Mouse (Mus musculus): ENCODE data around the gene Usp53. TPM values are rescaled to one million over a fixed set of nuclear protein-coding genes. Genes with fewer than 3 reads are reported as not detected.
A peak's percentile ranks its signal among the peaks of the same experiment; 100 is the strongest.
"Not testable (repeated sequence)": the region's sequence is repeated elsewhere in the genome, so short reads cannot be mapped to it uniquely, and the experiment has no call there.

Gene Usp53
- total RNA-seq, 2 experiments from 2014 or later: 22.4 to 25.4 TPM

GRCm38 (mm10) chr3:122964301-122964700 lies 20.0 kb downstream of the Usp53 start:
- DNase-seq (ENCODE audit: extremely low spot score in 1 of 2, low spot score in 1 of 2): no peak

DNA sequence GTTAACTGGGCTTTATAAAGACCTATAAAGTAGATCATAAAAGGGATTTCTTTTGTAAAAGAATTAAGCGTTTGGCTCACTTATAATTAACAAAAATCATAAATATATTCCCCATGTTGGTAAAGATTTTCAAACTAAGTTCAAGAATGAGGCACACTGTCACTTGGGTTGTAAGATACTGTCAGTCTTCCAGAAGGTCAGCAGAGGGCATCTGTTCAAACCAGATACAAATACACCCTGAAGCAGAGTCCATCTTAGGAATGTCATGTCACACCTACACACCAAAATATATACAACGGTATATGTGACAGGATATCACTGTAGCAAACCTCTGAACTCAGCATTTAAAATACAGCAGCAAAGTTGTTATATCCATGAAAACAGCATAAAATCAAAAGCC lies 34.2 kb downstream of the Usp53 start:
- DNase-seq (ENCODE audit: extremely low spot score in 1 of 2, low spot score in 1 of 2): no peak

- DNase-seq (ENCODE audit: extremely low spot score in 1 of 2, low spot score in 1 of 2): no peak
These were observed 40.9 kb downstream of the Usp53 start for GRCm38 (mm10) chr3:122943387-122943890.

DNA sequence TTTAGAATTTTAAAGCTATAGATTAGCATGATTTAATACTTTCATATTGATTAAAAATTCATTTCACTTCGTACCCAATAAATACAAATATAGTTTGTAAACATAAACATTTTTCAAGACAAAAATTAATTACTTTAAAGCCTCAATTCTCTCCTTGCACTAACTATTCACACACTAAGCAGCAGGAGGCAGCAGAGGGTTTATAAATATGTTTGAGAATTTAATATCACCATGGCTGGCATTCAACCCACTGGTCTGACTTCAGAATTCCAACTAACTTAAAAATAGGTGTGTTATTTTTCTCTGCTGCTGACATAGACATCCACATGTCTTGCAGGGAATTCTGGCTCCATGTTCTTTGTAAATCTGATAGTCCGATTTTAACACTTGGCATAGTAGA lies 45.1 kb downstream of the Usp53 start:
- peak in 1 of 2 experiments; percentile 57 for DNase-seq (ENCODE audit: extremely low spot score in 1 of 2, low spot score in 1 of 2)

- DNase-seq (ENCODE audit: extremely low spot score in 1 of 2, low spot score in 1 of 2): not testable (repeated sequence)
These were observed 47.1 kb downstream of the Usp53 start for GRCm38 (mm10) chr3:122937176-122937575.

- DNase-seq (ENCODE audit: extremely low spot score in 1 of 2, low spot score in 1 of 2): no peak
These were observed 51.8 kb downstream of the Usp53 start for GRCm38 (mm10) chr3:122932466-122932865.

DNA sequence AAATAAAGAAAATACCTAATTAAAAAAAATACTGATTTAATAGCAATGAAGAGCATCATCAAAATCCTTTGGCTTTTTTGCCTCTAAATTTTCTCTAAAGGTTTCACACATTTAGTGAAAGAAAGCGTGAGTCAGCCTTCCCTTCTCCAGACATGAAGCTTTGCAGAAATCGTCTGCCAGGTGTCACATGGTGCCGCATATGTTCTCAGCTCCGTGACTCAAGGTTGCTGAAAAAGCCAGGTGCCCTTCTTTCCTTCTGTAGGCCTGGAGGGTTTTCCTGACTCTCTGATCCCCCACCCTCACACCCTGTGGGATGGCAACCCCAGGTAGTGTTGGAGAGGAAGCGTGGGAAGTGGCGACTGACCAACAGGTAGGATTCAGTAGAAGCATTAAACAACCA lies 54.6 kb downstream of the Usp53 start:
- no peak for DNase-seq (ENCODE audit: extremely low spot score in 1 of 2, low spot score in 1 of 2)

GRCm38 (mm10) chr3:122924009-122924914 lies 60.0 kb downstream of the Usp53 start, which contains the start of gene 1810037I17Rik:
1810037I17Rik (plus strand) TSS chr3:122924203.
- peak; percentile 91 to 93 for DNase-seq (ENCODE audit: extremely low spot score in 1 of 2, low spot score in 1 of 2)

GRCm38 (mm10) chr3:122923147-122923546 lies 61.2 kb downstream of the Usp53 start:
- no peak for DNase-seq (ENCODE audit: extremely low spot score in 1 of 2, low spot score in 1 of 2)

- DNase-seq (ENCODE audit: extremely low spot score in 1 of 2, low spot score in 1 of 2): no peak
These were observed 62.4 kb downstream of the Usp53 start for GRCm38 (mm10) chr3:122921676-122922527.

DNA sequence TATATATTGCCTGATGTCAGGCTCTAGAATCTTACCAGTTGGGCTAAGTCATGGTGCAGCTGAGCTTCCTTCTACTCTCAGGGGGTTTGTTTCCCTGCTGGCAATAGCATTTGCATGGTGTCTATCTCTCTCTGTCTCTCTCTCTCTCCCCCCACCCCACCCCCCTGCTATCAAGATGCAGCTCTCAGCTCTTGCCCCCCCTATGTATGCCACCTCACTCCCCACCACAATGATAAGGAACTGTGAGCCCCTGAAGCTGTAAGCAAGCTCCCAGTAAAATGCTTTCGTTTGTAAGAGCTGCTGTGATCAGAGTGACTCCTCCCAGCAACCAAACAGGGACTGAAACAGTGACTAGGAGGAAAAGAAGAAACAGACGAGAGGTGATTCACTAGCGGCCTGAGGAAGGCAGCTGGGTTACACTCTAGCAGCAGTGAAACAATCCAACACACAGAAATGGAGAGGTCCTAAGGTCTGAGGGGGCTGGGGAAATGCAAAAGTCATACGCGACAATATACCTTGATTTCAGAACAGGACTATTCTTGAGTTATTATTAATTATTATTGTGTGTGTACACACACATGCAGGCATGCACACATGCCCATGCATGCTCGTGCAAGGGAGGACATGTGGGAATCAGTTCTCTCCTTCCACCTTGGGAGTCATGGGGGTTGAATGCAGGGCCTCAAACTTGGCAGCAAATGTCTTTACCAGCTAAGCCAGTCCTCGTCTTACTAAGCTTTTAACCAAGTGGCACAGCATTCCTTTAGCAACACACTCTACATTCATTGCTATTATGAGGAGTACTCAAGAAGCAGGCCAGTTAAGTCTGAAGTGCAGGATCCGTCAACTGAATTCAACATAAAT lies 63.5 kb downstream of the Usp53 start:
- DNase-seq (ENCODE audit: extremely low spot score in 1 of 2, low spot score in 1 of 2): no peak

DNA sequence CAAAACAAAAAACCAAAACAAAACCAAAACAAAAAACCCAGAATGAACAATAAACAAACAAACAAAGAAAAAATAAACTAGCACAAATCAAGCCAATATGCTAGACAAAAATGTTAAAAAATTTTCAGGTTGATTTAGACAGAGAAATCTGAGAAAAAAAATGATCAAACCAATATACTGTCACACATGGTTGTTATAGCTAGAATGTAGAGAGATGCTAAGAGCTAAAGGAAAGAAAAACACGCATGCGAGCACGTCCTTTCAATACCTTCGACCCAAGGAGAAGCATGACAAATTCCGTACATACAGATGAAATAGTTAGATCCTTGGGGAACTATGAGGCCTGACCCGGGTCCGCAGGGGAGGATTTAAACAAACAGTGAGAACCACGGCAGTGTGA lies 65.0 kb downstream of the Usp53 start, which contains the start of gene Gm10959:
TSS of gene Gm10959 (minus strand) at position 101 of the 400 bp plus-strand sequence.
- DNase-seq (ENCODE audit: extremely low spot score in 1 of 2, low spot score in 1 of 2): no peak

DNA sequence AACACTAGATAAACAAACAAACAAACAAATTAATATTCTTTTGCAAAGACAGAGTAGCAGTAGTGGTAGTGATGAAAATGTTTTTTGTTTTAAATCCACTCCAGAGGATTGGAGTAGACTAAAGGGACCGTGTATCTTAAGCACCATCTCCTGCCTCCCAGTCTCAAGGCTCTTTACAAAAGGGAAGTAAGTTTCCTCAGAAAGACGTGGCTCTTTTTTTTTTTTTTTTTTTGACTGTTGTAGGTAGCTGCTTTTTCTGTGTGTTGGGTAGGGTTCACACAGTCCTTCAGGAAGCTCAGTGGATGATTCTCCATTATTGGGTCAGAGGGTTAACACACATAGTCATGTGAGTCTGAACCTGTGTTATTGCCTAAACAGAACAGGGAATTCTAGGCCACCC lies 65.6 kb downstream of the Usp53 start:
- DNase-seq (ENCODE audit: extremely low spot score in 1 of 2, low spot score in 1 of 2): no peak

GRCm38 (mm10) chr3:122916191-122916680 lies 68.1 kb downstream of the Usp53 start:
- DNase-seq (ENCODE audit: extremely low spot score in 1 of 2, low spot score in 1 of 2): no peak

GRCm38 (mm10) chr3:122915493-122915892 lies 68.8 kb downstream of the Usp53 start:
- no peak for DNase-seq (ENCODE audit: extremely low spot score in 1 of 2, low spot score in 1 of 2)

DNA sequence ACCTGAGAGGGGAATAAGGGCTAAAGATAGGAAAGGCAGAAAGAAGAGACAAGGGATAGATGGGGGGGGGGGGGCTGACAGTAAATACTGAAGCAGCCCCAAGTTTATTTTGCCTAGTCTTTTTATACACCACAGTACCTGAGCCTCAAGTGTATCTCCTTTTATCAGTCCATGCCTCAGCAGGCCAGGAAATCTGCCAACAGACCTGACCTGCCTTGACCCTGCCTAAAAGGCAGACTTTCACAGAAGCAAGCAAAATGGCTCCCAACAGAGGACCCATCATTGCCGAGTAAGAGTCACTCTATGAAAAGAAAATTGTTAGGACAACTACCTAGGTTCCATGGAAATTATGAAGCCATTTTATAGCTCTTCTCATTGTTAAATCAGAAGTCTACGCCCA lies 76.5 kb downstream of the Usp53 start:
- no peak for DNase-seq (ENCODE audit: extremely low spot score in 1 of 2, low spot score in 1 of 2)

GRCm38 (mm10) chr3:122903746-122904433 lies 80.4 kb downstream of the Usp53 start:
- peak; percentile 19 to 35 for DNase-seq (ENCODE audit: extremely low spot score in 1 of 2, low spot score in 1 of 2)

DNA sequence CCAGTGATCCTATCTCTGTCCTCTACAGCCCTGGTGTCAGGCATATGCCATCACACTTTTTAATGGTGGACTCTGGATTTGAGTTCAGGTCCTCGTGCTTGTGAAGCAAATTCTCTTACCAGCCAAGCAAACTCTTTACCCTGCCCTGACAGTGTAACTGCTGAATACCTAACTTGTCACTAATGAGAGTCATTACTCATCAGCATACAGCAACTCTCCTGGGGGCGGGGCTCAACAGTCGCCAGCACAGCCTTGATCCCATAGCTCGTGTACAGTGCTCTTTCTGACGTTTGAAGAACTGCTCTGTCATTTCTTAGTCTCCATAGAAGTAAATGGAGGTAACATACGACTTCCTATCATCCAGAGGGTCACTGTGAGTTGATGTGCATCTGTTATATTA lies 86.1 kb downstream of the Usp53 start:
- no peak for DNase-seq (ENCODE audit: extremely low spot score in 1 of 2, low spot score in 1 of 2)

DNA sequence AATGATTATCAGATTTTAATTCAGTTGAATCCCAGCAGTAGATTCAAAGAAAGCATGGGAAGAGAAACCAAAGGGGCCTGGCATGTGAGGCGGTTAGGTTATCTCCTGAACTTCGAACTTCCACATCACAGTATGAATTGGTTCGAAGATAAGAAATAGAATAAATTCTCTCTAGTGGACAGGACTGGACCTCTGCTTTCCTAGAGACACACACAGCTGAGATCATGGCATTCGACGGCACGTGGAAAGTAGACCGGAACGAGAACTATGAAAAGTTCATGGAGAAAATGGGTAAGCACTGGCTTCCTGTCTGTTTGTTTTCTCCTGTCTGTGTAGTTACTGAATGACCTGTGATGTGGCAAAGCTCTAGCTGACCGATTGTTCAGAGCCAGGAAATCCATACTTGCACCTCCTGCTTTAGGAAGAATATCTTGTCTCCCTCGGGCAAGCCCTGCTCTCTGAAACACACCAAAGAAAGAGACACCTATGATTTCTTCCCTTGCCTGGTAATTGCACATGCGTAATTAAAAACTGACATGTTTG lies 89.0 kb downstream of the Usp53 start:
- DNase-seq (ENCODE audit: extremely low spot score in 1 of 2, low spot score in 1 of 2): no peak
